Mouse (Mus musculus) cerebellum, adult 9-11 months (tissue): ENCODE results near the gene Tmppe.
A peak's percentile ranks its signal among the peaks of the same experiment; 100 is the strongest.
"Not testable (repeated sequence)": the region's sequence is repeated elsewhere in the genome, so short reads cannot be mapped to it uniquely, and the experiment has no call there.

Experiments
- DNase-seq: peaks from one replicate; pipeline ENCODE4 v3.0.0; 2022

Tmppe gene

GRCm38 (mm10) chr9:114400949-114401684, at the start of gene Tmppe, which contains the start of gene Glb1:
Tmppe (plus strand) TSS chr9:114401105.
Glb1 (plus strand) TSS chr9:114401076.
- peak; percentile 76 for DNase-seq

DNA sequence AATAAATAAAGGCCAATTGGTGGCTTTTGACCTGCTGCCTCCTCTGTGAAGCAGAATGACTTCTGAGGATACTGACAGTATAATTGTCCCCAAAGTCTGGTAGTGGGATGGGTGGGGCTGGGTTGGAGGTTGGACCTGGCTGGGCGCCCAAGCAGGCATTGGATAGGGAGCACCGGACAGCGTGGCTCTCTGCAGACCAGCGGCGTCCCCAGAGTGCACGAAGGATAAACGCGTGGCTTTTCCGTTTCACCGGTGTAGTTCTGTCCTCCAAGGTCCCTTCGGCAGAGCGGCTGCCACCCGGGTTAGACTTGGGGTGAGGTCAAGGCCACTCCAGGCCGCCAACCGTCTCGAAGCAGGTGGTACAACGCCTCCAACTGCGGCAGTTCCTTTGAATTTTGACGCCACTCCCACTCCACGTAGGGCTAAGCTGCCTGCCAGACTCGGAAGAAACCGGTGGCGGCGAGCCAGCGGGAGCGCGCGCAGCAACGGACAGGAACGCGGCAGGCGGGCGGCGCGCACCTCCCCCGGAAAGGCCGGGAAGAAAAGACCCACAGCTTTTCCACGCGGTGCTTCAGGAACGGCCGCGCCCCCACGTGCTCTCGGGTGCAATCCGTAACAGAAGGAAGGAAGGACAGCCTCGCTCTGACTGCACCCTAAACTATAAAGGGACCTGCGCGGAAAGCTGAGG, 33.0 kb upstream of the Tmppe start:
- peak; percentile 53 for DNase-seq

- DNase-seq, result no peak
These were observed 32.4 kb upstream of the Tmppe start for GRCm38 (mm10) chr9:114368471-114368858.

DNA sequence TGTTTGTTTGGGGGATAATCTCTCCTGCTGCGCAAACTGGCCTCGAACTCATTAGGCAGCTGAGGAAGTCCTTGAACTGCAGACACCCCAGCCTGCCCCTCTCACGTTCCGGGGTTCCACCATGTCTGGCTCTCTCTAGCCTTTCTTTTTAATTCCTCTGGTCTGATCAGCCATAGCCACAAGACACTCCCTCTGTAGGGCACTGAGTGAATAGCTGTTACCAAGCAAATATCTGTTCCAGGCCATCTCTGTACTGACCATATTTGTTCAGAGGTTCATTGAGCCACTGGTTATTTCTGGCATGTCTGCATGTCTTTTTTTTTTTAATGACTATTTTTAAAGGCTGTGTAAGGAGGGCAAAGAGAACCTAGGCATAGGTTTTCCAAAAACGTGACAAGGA, 31.5 kb upstream of the Tmppe start:
- DNase-seq, result not testable (repeated sequence)

DNA sequence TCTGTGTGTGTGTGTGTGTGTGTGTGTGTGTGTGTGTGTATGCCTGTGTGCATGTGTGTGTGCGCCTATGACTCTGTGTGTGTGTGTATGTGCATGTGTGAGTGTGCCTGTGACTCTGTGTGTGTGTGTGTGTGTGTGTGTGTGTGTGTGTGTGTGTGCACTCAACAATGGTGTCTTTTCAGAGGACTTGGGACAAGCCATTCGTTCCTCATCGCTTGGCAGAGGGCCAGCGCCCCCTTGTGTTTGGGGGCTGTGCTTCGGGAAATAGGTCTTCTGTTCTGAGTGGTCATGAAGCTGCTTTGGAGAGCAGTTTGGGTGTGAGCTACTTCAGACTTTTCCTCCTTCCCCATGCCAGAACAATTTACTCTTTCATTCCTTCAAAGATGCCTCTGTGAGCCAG, 29.2 kb upstream of the Tmppe start:
- DNase-seq, result not testable (repeated sequence)

- DNase-seq, result no peak
These were observed 25.5 kb upstream of the Tmppe start for GRCm38 (mm10) chr9:114375276-114375962.

GRCm38 (mm10) chr9:114377168-114377567, 23.7 kb upstream of the Tmppe start:
- DNase-seq, result no peak

- DNase-seq, result no peak
These were observed 21.0 kb upstream of the Tmppe start for GRCm38 (mm10) chr9:114379871-114380270.

DNA sequence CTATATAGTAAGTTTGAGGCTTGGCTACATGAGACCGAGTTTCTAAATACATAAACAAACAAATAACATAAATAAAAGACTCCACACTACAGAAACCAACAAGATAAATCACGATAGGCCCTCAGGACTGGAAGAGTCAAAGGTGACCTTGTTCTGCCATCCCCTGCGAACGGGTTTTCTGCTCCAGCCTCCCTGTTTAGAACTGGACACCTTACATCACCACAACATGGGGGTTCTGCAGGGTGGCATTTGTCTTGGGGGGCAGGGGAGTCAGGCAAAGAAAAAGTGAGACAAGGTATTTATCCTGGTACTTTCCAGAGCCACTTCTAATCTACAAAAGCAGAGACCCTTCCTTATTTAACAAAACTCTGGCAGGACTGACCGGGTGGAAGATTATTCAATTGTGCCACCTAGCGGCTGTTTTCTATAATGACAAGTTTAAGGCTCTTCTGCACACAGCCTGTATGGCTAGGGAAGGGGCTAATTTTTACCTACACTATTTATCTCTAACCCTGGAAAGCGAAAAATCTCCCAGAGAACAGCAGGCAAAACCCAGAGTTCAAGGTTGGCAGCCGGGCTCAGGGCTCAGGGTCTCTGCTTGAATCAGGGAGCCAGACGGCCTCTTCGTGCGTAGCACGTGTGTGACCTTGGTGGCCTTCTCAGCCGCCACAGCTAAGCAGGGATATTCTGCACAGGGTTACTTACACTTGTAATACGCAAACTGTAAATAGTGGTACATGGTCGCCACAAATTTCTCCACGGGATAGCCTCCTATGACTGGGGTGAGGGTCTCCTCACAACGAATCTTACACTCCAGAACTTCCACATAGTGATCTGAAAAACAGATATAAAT, 19.8 kb upstream of the Tmppe start:
- DNase-seq, result no peak

DNA sequence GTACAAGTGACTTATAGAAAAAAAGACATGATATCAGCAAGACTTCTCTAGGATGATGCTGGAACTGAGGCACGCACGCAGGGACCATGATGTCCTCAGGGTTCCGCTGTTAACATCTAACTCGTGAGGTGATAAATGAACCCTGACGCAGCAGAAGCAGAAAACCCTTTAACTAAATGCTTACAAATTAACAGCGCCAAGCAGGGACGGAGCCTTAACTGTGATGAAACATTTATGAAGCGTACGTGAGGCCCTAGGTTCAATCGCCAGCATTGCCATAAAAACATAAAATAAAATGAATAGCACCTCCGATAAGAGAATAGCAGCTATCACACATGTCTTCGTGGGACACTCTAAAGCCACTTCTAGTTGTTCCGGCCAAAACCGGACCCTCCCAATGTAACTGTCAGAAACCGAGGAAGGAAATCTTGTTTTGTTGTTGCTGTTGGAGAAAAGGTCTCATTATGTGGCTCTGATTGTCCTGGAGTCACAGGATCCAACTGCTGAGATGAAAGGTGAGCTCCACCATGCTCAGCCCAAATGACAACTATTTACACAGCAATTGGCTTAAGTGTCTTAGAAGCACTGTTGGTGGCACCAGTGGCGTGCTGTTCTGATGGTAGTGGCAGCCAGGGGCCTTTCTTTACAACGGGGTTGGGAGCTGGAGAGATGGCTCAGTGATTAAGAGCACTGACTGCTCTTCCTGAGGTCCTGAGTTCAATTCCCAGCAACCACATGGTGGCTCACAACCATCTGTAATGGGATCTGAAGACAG, 17.8 kb upstream of the Tmppe start:
- no peak for DNase-seq

DNA sequence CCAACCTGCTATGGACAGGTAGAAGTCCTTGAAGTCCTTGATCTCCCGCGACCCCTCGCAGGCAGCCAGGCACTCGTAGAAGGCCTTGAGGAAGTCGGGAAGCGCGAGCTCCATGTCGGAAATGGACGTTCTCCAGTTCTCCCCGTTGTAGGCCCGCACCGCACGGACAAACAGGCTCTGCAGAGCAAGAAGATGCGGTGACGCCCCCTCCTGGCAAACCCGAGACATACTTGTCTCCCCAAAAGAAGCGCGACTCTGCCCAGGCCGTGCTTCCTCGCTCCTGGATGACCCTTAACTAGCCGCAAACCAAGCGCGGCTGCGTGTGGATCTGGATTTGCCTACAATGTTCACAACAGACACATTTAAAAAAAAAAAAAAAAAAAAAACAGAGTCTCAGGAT, 16.2 kb upstream of the Tmppe start:
- no peak for DNase-seq

DNA sequence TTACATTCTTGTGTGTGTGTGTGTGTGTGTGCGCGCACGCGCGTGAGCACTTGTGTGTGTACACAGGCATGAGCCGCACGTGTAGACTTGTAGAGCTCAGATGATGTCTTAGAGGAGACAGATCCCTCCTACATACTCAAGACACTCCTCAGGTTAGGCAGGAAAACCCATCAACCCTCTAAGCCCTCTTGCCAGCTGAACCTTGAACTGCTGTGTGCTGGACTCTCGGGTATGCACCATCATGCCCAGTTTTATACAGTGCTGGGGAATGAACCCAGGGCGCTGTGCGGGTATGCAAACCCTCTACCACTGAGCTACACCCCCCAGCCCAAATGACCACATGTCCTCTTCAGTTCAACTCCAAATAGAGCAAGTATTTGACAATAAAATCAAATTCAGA, 15.7 kb upstream of the Tmppe start:
- no peak for DNase-seq

DNA sequence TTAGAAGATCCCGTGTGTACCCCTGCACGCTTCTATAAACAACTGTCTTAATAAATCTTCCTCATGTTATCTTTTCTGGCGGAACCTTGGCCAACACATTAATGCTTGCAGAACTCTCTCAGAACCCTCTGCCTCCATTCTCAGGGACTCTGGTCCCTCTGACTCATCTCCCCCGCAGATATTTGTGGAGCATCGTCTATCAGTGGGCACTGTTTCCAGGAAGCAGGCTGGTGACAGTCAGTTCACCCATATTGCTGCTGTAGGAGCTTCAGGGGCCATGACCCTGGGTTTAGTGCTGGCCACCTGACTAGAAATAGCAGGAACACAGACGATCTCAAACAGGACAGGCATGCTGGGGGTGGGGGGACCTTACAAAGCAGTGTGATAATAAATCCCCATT, 13.8 kb upstream of the Tmppe start:
- DNase-seq, result no peak

- no peak for DNase-seq
These were observed 12.6 kb upstream of the Tmppe start for GRCm38 (mm10) chr9:114388288-114388687.

GRCm38 (mm10) chr9:114388701-114389370, 12.1 kb upstream of the Tmppe start:
- no peak for DNase-seq

DNA sequence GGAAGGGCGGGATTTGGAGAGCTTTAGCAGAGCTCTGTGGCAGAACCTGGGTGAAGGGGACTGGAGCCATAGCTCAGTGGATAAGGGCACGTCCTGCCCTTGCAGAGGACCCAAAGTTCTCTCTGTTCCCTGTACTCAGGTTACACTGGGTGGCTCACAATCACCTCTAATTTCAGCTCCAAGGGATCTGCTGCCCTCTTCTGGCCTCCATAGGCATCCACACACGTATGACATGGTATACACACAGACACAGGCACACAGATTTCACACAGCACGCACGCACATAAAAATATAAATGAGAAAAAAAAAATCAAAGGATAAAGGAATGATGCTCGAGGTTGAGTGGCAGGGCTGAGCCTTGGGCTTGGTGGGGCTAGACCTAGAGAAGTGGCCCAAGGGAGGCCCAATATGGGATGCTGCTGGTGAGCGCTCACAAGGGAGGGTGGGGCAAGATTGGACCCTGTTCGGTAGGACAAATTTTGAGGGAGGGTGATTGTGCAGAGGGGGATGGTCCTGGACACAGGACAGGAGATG, 11.5 kb upstream of the Tmppe start:
- no peak for DNase-seq

- DNase-seq, result peak; percentile 54
These were observed 10.8 kb upstream of the Tmppe start, which contains the start of gene Crtap for GRCm38 (mm10) chr9:114389905-114390748. Crtap (minus strand) TSS chr9:114390675.

DNA sequence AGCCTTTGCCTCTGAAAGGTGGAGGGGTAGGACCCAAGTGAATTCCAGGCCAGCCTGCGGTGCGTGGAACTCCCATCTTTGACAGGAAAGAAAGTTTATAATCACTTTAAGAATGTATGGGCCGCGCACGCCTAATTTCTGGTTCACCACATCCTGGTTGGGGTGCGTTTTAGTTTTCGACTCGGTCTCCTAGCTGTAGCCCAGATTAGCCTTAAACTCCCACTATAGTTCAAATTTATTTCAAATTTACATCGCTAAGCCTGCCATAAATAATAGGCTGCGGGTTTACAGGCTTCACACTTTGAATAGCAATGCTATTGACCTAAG, 10.2 kb upstream of the Tmppe start:
- DNase-seq, result no peak

DNA sequence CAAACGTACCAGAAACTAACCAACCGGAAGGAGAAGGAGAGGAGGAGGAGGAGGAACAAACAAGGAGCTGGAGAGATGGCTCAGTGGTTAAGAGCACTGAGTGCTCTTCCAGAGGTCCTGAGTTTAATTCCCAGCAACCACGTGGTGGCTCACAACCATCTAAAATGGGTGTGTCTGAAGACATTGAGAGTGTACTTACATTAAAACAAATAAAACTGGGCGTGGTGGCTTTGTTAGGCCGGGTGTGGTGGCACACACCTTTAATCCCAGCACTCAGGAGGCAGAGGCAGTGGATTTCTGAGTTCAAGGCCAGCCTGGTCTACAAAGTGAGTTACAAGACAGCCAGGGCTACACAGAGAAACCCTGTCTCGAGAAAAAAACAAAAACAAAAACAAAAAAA, 6.8 kb upstream of the Tmppe start:
- DNase-seq, result not testable (repeated sequence)

- DNase-seq, result no peak
These were observed 6.2 kb upstream of the Tmppe start for GRCm38 (mm10) chr9:114394677-114395076.
